Mouse (Mus musculus): ENCODE measurements around the gene Lpp.

Gene Lpp

GRCm38 (mm10) chr16:24781922-24782321 lies 388.6 kb downstream of the Lpp start:
- DNase-seq (ENCODE audit: extremely low spot score, low read depth, low spot score): no peak

- no peak for DNase-seq (ENCODE audit: extremely low spot score, low read depth, low spot score)
Measured at GRCm38 (mm10) chr16:24785651-24786050, 392.3 kb downstream of the Lpp start.

- DNase-seq (ENCODE audit: extremely low spot score, low read depth, low spot score): no peak
Measured at GRCm38 (mm10) chr16:24788973-24789372, 395.7 kb downstream of the Lpp start.

GRCm38 (mm10) chr16:24791387-24791786 lies 398.1 kb downstream of the Lpp start:
- DNase-seq (ENCODE audit: extremely low spot score, low read depth, low spot score): no peak

- DNase-seq (ENCODE audit: extremely low spot score, low read depth, low spot score): no peak
Measured at GRCm38 (mm10) chr16:24791984-24792383, 398.7 kb downstream of the Lpp start.

- DNase-seq (ENCODE audit: extremely low spot score, low read depth, low spot score): no peak
Measured at GRCm38 (mm10) chr16:24792836-24793235, 399.5 kb downstream of the Lpp start.

GRCm38 (mm10) chr16:24794665-24795064 lies 401.4 kb downstream of the Lpp start:
- DNase-seq (ENCODE audit: extremely low spot score, low read depth, low spot score): no peak

GRCm38 (mm10) chr16:24801355-24801754 lies 408.0 kb downstream of the Lpp start:
- no peak for DNase-seq (ENCODE audit: extremely low spot score, low read depth, low spot score)

GRCm38 (mm10) chr16:24801780-24802179 lies 408.5 kb downstream of the Lpp start:
- no peak for DNase-seq (ENCODE audit: extremely low spot score, low read depth, low spot score)

- DNase-seq (ENCODE audit: extremely low spot score, low read depth, low spot score): no peak
Measured at GRCm38 (mm10) chr16:24806093-24806492, 412.8 kb downstream of the Lpp start.

GRCm38 (mm10) chr16:24807565-24807964 lies 414.3 kb downstream of the Lpp start:
- no peak for DNase-seq (ENCODE audit: extremely low spot score, low read depth, low spot score)

GRCm38 (mm10) chr16:24809811-24810210 lies 416.5 kb downstream of the Lpp start:
- no peak for DNase-seq (ENCODE audit: extremely low spot score, low read depth, low spot score)

- DNase-seq (ENCODE audit: extremely low spot score, low read depth, low spot score): no peak
Measured at GRCm38 (mm10) chr16:24816621-24817020, 423.3 kb downstream of the Lpp start.

GRCm38 (mm10) chr16:24817381-24817780 lies 424.1 kb downstream of the Lpp start:
- DNase-seq (ENCODE audit: extremely low spot score, low read depth, low spot score): no peak

GRCm38 (mm10) chr16:24819127-24819526 lies 425.8 kb downstream of the Lpp start:
- DNase-seq (ENCODE audit: extremely low spot score, low read depth, low spot score): no peak

- DNase-seq (ENCODE audit: extremely low spot score, low read depth, low spot score): no peak
Measured at GRCm38 (mm10) chr16:24822182-24822875, 429.0 kb downstream of the Lpp start.

- DNase-seq (ENCODE audit: extremely low spot score, low read depth, low spot score): no peak
Measured at GRCm38 (mm10) chr16:24822918-24823317, 429.6 kb downstream of the Lpp start.

- DNase-seq (ENCODE audit: extremely low spot score, low read depth, low spot score): no peak
Measured at GRCm38 (mm10) chr16:24826390-24826789, 433.1 kb downstream of the Lpp start.

GRCm38 (mm10) chr16:24828207-24828803 lies 435.0 kb downstream of the Lpp start:
- DNase-seq (ENCODE audit: extremely low spot score, low read depth, low spot score): no peak

- DNase-seq (ENCODE audit: extremely low spot score, low read depth, low spot score): no peak
Measured at GRCm38 (mm10) chr16:24829860-24830259, 436.6 kb downstream of the Lpp start.

- no peak for DNase-seq (ENCODE audit: extremely low spot score, low read depth, low spot score)
Measured at GRCm38 (mm10) chr16:24830939-24831338, 437.6 kb downstream of the Lpp start.

GRCm38 (mm10) chr16:24833221-24833620 lies 439.9 kb downstream of the Lpp start:
- DNase-seq (ENCODE audit: extremely low spot score, low read depth, low spot score): no peak

GRCm38 (mm10) chr16:24834536-24834935 lies 441.2 kb downstream of the Lpp start:
- no peak for DNase-seq (ENCODE audit: extremely low spot score, low read depth, low spot score)

All from hindlimb bud, embryonic 11.5 days (tissue).